Mouse (Mus musculus): ENCODE measurements around the gene Fbxw10. TPM values are rescaled to one million over a fixed set of nuclear protein-coding genes. Genes with fewer than 3 reads are reported as not detected.

Fbxw10 gene
- polyA plus RNA-seq, 1 experiment, result not detected

- Histone ChIP-seq H3K4me2 (ENCODE audit: low read depth) (no peak overlapping the region), H3K79me2 (ENCODE audit: control insufficient read depth, insufficient read depth) (no peaks in the 10 kb centered on the region), H3K4me3 (no peak overlapping the region), H3ac (ENCODE audit: control insufficient read depth, insufficient read length) (no peak overlapping the region), H3K27me3 (ENCODE audit: control insufficient read depth, insufficient read depth, insufficient read length) (peaks cover 5% of the 10 kb centered on the region), H3K36me3 (ENCODE audit: control insufficient read depth, insufficient read depth) (no peaks in the 10 kb centered on the region)
- TF ChIP-seq POLR2AphosphoS2 (IDR thresholded peaks at IDR 0.05; ENCODE audit: insufficient read length, low read depth) (no peak), USF1 (IDR thresholded peaks at IDR 0.05; ENCODE audit: low read depth) (no peak), TCF12 (IDR thresholded peaks at IDR 0.05; ENCODE audit: insufficient read depth, poor library complexity, severe bottlenecking) (no peak), SRF (IDR thresholded peaks at IDR 0.05; ENCODE audit: control insufficient read depth, insufficient read length, low read depth) (no peak), MYOG (IDR thresholded peaks at IDR 0.05; ENCODE audit: control insufficient read depth in 1 of 3, insufficient read depth in 1 of 3, insufficient read length in 2 of 3, low read depth in 2 of 3) (no peak), E2F4 (IDR thresholded peaks at IDR 0.05; ENCODE audit: insufficient read depth) (no peak), TCF3 (IDR thresholded peaks at IDR 0.05; ENCODE audit: insufficient read length, low read depth) (no peak), POLR2A (IDR thresholded peaks at IDR 0.05; ENCODE audit: insufficient read length, low read depth) (no peak), MYOD1 (IDR thresholded peaks at IDR 0.05; ENCODE audit: control insufficient read depth in 1 of 3, insufficient read length in 2 of 3, low read depth in 2 of 3) (no peak), REST (IDR thresholded peaks at IDR 0.05; ENCODE audit: insufficient read depth, insufficient read length) (no peak), MAX (IDR thresholded peaks at IDR 0.05; ENCODE audit: low read depth) (no peak), CEBPB (IDR thresholded peaks at IDR 0.05; ENCODE audit: insufficient read depth, poor library complexity, severe bottlenecking) (no peak)
Measured at GRCm38 (mm10) chr11:62847655-62848191, 854 bp downstream of the Fbxw10 start.

DNA sequence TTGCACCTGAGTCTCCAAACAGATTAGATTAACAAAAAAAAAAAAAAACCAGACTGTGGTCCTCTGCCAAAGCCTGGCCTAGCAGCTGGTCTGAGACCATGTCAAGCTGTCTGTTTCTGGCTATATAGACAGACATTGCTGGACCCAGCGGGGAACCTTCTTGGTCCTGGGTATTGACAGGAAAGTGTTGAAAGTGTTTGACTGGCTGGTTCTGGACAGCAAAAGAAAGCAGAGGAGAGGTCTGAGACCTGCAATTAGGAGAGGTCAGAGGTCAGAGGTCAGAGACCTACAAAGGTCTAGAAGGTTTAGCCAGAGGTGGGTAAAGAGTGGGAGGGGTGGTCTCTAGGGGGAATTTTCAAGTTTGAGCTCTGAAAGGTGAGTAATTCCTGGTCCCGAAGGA, 1.4 kb downstream of the Fbxw10 start:
- TF ChIP-seq CEBPB (IDR thresholded peaks at IDR 0.05; ENCODE audit: insufficient read depth, poor library complexity, severe bottlenecking) (no peak), USF1 (IDR thresholded peaks at IDR 0.05; ENCODE audit: low read depth) (no peak), MAX (IDR thresholded peaks at IDR 0.05; ENCODE audit: low read depth) (no peak), TCF3 (IDR thresholded peaks at IDR 0.05; ENCODE audit: insufficient read length, low read depth) (no peak), POLR2A (IDR thresholded peaks at IDR 0.05; ENCODE audit: insufficient read length, low read depth) (no peak), SRF (IDR thresholded peaks at IDR 0.05; ENCODE audit: control insufficient read depth, insufficient read length, low read depth) (no peak), TCF12 (IDR thresholded peaks at IDR 0.05; ENCODE audit: insufficient read depth, poor library complexity, severe bottlenecking) (no peak), E2F4 (IDR thresholded peaks at IDR 0.05; ENCODE audit: insufficient read depth) (no peak)
- H3K79me2 ChIP-seq (ENCODE audit: control insufficient read depth, insufficient read depth), result no peaks in the 10 kb centered on the region
- H3K27me3 ChIP-seq (ENCODE audit: control insufficient read depth, insufficient read depth, insufficient read length), result peaks cover 7% of the 10 kb centered on the region
- no peaks in the 10 kb centered on the region for H3K36me3 ChIP-seq (ENCODE audit: control insufficient read depth, insufficient read depth)
- no peak overlapping the region for H3K4me3 ChIP-seq
- H3ac ChIP-seq (ENCODE audit: control insufficient read depth, insufficient read length), result no peak overlapping the region
- no peak overlapping the region for H3K4me2 ChIP-seq (ENCODE audit: low read depth)

DNA sequence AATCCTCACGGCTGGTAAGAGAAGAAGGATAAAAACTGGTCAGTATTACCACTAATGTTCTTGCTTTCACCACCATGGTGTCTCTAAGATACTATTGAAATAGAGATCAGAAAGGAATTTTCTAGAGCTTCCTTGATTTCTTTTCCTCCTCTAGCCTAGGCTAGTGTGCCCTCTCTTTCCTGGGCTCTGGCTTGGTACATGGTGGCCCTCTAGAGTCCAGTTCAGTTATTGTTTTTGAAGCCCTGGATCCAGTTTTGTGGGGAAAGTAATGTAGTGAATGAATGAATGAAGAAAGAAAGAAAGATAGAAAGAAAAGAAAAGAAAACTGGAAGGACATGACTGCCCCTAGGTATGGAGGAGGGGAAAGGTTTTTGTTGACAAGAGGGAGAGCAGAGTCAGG, 4.3 kb downstream of the Fbxw10 start:
- H3K27me3 ChIP-seq (ENCODE audit: control insufficient read depth, insufficient read depth, insufficient read length), result peaks cover 17% of the 10 kb centered on the region
- H3K4me3 ChIP-seq, result no peak overlapping the region
- no peaks in the 10 kb centered on the region for H3K36me3 ChIP-seq (ENCODE audit: control insufficient read depth, insufficient read depth)
- TF ChIP-seq CEBPB (IDR thresholded peaks at IDR 0.05; ENCODE audit: insufficient read depth, poor library complexity, severe bottlenecking), result no peak
- no peak for TF ChIP-seq POLR2A (IDR thresholded peaks at IDR 0.05; ENCODE audit: insufficient read length, low read depth)
- TF ChIP-seq MYOG (IDR thresholded peaks at IDR 0.05; ENCODE audit: control insufficient read depth in 1 of 3, insufficient read depth in 1 of 3, insufficient read length in 2 of 3, low read depth in 2 of 3), result no peak
- TF ChIP-seq POLR2AphosphoS2 (IDR thresholded peaks at IDR 0.05; ENCODE audit: insufficient read length, low read depth), result no peak
- TF ChIP-seq TCF12 (IDR thresholded peaks at IDR 0.05; ENCODE audit: insufficient read depth, poor library complexity, severe bottlenecking), result no peak
- TF ChIP-seq MAX (IDR thresholded peaks at IDR 0.05; ENCODE audit: low read depth), result no peak
- no peak for TF ChIP-seq E2F4 (IDR thresholded peaks at IDR 0.05; ENCODE audit: insufficient read depth)
- TF ChIP-seq TCF3 (IDR thresholded peaks at IDR 0.05; ENCODE audit: insufficient read length, low read depth), result no peak
- TF ChIP-seq REST (IDR thresholded peaks at IDR 0.05; ENCODE audit: insufficient read depth, insufficient read length), result no peak
- no peak for TF ChIP-seq SRF (IDR thresholded peaks at IDR 0.05; ENCODE audit: control insufficient read depth, insufficient read length, low read depth)
- no peak for TF ChIP-seq USF1 (IDR thresholded peaks at IDR 0.05; ENCODE audit: low read depth)
- no peak overlapping the region for H3ac ChIP-seq (ENCODE audit: control insufficient read depth, insufficient read length)
- H3K4me2 ChIP-seq (ENCODE audit: low read depth), result no peak overlapping the region
- H3K79me2 ChIP-seq (ENCODE audit: control insufficient read depth, insufficient read depth), result no peaks in the 10 kb centered on the region

DNA sequence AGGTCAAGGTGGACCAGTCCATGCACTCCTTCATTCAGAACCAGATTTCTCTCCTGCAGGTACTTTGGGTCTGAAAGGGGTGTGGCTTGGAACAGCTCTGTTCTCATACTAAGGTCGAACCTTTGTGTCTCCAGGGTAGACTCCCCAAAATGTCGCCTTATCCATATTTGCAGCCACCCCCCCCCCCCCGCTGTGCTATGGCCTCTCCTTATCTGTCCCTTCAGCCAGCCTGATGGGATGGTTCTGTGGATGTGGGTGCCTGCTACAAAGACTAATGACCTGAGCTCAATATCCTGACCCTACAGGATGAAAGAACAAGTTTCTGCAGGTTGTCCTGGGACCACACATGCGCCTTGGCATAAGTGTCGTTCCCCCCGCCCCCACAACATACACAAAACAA, 6.5 kb downstream of the Fbxw10 start:
- no peak overlapping the region for H3ac ChIP-seq (ENCODE audit: control insufficient read depth, insufficient read length)
- H3K36me3 ChIP-seq (ENCODE audit: control insufficient read depth, insufficient read depth), result no peaks in the 10 kb centered on the region
- H3K27me3 ChIP-seq (ENCODE audit: control insufficient read depth, insufficient read depth, insufficient read length), result peaks cover 27% of the 10 kb centered on the region
- no peaks in the 10 kb centered on the region for H3K79me2 ChIP-seq (ENCODE audit: control insufficient read depth, insufficient read depth)
- TF ChIP-seq SRF (IDR thresholded peaks at IDR 0.05; ENCODE audit: control insufficient read depth, insufficient read length, low read depth) (no peak), POLR2A (IDR thresholded peaks at IDR 0.05; ENCODE audit: insufficient read length, low read depth) (no peak), REST (IDR thresholded peaks at IDR 0.05; ENCODE audit: insufficient read depth, insufficient read length) (no peak), E2F4 (IDR thresholded peaks at IDR 0.05; ENCODE audit: insufficient read depth) (no peak), USF1 (IDR thresholded peaks at IDR 0.05; ENCODE audit: low read depth) (no peak), MYOG (IDR thresholded peaks at IDR 0.05; ENCODE audit: control insufficient read depth in 1 of 3, insufficient read depth in 1 of 3, insufficient read length in 2 of 3, low read depth in 2 of 3) (no peak), CEBPB (IDR thresholded peaks at IDR 0.05; ENCODE audit: insufficient read depth, poor library complexity, severe bottlenecking) (no peak), MAX (IDR thresholded peaks at IDR 0.05; ENCODE audit: low read depth) (no peak), MYOD1 (IDR thresholded peaks at IDR 0.05; ENCODE audit: control insufficient read depth in 1 of 3, insufficient read length in 2 of 3, low read depth in 2 of 3) (no peak), TCF12 (IDR thresholded peaks at IDR 0.05; ENCODE audit: insufficient read depth, poor library complexity, severe bottlenecking) (no peak), TCF3 (IDR thresholded peaks at IDR 0.05; ENCODE audit: insufficient read length, low read depth) (no peak), POLR2AphosphoS2 (IDR thresholded peaks at IDR 0.05; ENCODE audit: insufficient read length, low read depth) (no peak)
- no peak overlapping the region for H3K4me2 ChIP-seq (ENCODE audit: low read depth)
- no peak overlapping the region for H3K4me3 ChIP-seq

Data from myocyte (in vitro differentiated cells).